Mouse (Mus musculus) embryo, embryonic 10 days (tissue): ENCODE measurements around the gene Nagk.
"Not testable (repeated sequence)": the region's sequence is repeated elsewhere in the genome, so short reads cannot be mapped to it uniquely, and the experiment has no call there.

Experiments
- DNase-seq: peaks from one replicate; pipeline ENCODE4 v3.0.0-alpha.2; 2015; ENCODE audit warnings: low spot score

Gene Nagk

GRCm38 (mm10) chr6:83794760-83795296 lies at the start of gene Nagk:
Nagk (plus strand) TSS chr6:83794982.
- peak; percentile 97 for DNase-seq

- no peak for DNase-seq
Measured at GRCm38 (mm10) chr6:83745466-83745865, 49.3 kb upstream of the Nagk start.

GRCm38 (mm10) chr6:83749286-83749685 lies 45.5 kb upstream of the Nagk start:
- DNase-seq = peak; percentile 15

GRCm38 (mm10) chr6:83750171-83750684 lies 44.6 kb upstream of the Nagk start:
- peak; percentile 83 for DNase-seq

GRCm38 (mm10) chr6:83756051-83756450 lies 38.7 kb upstream of the Nagk start:
- no peak for DNase-seq

- no peak for DNase-seq
Measured at GRCm38 (mm10) chr6:83762344-83762743, 32.4 kb upstream of the Nagk start, which contains the start of gene Ankrd53. Ankrd53 (plus strand) TSS chr6:83762644.

DNA sequence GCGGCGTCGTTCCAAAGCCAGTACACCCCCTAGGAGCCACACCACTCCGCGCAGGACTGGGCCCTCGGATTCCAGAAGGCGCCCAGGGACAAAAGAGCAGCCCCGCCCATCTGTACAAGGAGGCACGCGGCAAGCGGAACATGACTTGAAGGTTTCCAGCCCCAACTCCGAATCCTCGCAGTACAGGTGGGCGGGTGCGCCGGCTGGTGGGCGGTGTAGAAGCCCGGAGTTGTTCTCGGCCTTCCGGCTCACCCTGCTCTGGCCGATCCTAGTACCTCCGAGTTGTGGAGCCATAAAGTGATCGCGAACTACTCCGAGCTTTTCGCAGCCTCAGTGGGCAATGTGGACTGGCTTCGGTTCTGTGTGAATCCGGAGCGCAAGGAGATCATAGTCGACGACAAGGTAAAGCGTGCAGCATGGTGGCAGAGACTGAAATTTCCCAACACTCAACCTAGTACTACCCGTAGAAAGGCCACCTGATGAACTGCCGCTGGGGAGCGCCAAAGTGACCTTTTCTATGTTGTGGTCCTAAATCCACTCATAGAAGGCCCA lies 31.8 kb upstream of the Nagk start:
- peak; percentile 62 for DNase-seq

- no peak for DNase-seq
Measured at GRCm38 (mm10) chr6:83766982-83767381, 27.8 kb upstream of the Nagk start.

- DNase-seq = no peak
Measured at GRCm38 (mm10) chr6:83768485-83768884, 26.3 kb upstream of the Nagk start.

- no peak for DNase-seq
Measured at GRCm38 (mm10) chr6:83774126-83774525, 20.7 kb upstream of the Nagk start.

DNA sequence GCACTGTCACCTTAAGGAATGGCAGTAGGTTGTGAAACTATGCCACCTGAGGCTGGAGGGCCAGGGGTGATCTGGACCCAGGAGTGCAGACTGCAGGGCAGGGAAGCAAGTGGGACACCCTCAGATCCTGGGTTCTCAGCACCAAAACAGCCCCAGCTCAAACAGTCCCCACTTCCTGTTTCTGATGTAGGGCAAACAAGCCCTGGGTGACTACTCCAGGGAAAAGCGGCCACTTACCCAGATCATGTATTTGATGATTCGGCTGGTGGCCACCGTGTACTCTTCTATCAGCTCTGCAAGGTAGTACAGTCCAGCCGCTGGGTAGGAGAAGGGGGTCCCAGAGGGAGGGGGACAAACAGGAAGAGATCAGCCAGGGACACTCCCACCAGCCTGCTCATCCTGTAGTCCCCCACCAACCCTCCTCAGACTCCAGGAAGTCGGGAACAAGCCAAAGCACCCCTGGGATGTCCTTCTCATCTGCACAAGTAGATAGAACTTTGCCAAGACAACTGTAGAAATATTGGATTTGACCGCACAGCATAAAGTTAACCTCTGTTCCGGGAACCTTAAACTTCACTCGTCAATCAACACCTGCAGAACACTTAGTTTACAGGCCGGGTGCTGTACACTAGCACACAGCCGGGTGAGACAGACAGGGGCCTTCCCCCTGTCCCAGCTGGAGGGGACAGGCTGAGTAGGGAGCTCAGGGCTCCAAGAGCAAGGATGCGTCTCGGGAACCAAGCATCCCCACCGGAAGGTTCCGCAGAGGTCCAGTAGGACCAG lies 19.8 kb upstream of the Nagk start:
- DNase-seq = peak; percentile 17

- peak; percentile 92 for DNase-seq
Measured at GRCm38 (mm10) chr6:83775638-83776293, 19.0 kb upstream of the Nagk start, which contains the start of gene Tex261. Tex261 (minus strand) TSS chr6:83775813.

- no peak for DNase-seq
Measured at GRCm38 (mm10) chr6:83778306-83778705, 16.5 kb upstream of the Nagk start.

GRCm38 (mm10) chr6:83779026-83779425 lies 15.8 kb upstream of the Nagk start:
- peak; percentile 74 for DNase-seq

DNA sequence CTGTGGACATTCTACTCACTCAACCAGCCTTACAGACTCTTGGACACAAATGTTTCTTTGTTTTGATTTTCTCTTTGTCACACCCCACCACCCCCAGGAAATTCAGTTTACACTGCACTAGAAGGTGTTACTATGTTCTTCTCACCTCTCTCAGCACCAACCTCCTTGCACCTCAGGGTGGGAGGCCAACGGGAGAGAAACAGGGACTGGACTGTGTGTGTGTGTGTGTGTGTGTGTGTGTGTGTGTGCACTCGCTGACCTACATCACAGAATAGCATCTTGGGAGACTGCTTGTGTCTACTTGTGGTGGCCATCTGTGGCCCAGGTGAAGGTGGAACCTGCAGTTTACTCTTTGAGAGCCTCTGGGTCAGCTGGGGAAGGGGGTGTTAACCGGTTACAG lies 8.4 kb upstream of the Nagk start:
- no peak for DNase-seq

GRCm38 (mm10) chr6:83788554-83788953 lies 6.2 kb upstream of the Nagk start:
- DNase-seq = peak; percentile 52

DNA sequence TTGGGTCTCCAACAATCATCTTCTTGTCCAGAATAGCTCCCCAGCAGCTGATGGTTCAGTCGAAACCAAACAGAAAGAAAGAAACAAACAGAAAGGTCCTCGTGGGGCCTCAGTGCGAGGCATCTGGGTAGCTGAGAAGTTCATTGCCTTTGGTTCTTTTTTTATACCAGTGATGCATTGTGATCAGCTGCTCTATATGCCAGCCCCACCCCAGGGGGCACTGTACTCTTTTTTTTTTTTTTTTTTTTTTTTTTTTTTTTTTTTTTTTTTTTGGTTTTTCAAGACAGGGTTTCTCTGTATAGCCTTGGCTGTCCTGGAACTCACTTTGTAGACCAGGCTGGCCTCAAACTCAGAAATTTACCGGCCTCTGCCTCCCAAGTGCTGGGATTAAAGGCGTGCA lies 4.2 kb upstream of the Nagk start:
- DNase-seq = not testable (repeated sequence)

- no peak for DNase-seq
Measured at GRCm38 (mm10) chr6:83791251-83791890, 3.4 kb upstream of the Nagk start.

DNA sequence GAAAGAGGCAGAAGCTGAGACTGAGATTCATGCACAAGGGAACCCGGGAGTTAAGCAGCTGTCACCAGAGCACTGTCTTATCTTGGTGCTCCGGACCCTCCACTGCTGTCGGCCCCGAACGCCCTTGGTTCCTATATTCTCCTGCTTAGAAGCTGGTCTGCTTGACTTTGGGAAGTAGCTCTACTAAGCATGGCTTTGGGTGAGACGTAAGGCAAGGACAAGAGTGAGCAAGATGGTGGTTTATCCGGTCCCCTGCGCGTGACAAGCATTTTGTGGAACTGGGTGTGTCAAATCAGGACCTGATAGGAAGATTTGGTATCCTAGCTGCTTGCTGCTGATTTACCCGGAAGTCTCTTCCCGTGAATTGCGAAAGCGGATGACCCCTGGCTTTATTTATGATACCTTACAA lies 714 bp downstream of the Nagk start:
- DNase-seq = peak; percentile 21

DNA sequence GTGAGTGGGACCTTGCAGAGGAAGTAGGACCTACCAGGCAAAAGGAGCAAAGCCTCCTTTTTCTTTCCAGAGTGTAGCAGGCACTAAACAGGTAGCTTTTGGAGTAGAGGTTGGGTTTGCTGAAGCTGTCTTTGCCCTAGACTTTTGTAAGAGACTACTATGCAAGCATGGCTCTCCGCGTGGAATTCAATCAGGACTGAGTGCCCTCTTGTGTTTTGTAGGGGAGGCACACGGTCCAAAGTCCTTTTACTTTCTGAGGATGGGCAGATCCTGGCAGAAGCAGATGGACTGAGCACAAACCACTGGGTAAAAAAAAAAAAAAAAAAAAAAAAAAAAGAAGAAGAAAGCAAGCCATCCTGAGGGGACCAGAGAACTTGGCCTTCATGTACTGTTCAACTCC lies 1.9 kb downstream of the Nagk start:
- DNase-seq = no peak

DNA sequence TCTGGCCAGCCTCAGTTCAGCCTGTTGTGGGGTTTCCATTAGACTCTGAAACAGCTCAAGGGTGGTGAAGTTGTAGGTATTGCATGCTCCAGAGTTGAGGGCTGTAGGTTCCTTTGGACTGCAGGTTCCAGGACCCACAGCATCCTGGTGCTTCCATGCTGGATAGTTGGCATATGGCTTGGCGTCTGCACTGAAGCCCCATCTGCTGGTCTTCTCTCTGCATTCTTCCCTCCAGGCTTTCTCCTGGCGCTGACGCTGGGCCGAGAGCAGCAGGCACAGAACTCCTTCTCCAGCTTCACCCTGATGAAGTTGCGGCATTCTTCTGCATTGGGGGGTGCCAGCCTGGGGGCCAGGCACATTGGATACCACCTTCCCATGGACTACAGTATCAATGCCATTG lies 7.3 kb downstream of the Nagk start:
- DNase-seq = no peak

DNA sequence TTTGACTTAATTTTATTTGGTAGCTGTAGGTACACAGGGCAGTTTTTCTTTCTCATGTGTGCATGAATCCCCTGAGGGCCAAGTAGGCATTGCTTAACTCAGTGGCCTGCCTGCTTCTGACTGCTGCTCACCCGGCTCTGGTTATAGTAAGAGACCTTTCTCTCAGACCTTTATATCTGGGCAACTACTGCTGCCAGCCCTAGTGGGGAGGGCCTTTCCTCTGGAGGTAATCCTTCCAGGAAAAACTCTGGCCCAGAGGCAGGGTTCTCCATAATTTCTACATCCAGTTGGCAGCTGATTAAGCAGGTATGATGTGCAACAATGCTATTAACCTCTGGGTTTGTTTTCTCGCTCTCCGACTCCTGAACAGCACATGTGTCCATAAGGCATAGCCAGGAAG lies 8.1 kb downstream of the Nagk start:
- no peak for DNase-seq
